Mouse (Mus musculus) kidney, adult 2 months (tissue): ENCODE measurements around the gene Gabarapl2.

Experiments used
- CTCF ChIP-seq: fragments of 200-500 bp; conservative IDR thresholded peaks from 2 replicates; pipeline ENCODE4 v1.5.1; 2011; ENCODE audit warnings: low read depth, mild to moderate bottlenecking, control low read depth, low read length, moderate library complexity, mixed read lengths; ENCODE audit not compliant: insufficient read depth, insufficient read length
- POLR2A ChIP-seq: fragments of 200-500 bp; IDR thresholded peaks from one replicate; pipeline ENCODE4 v1.6.1; 2011; ENCODE audit warnings: low read depth, low read length, control low read depth

GRCm38 (mm10) chr8:111982116-111982515, 41.6 kb downstream of the Gabarapl2 start:
- TF ChIP-seq CTCF (peak; percentile 43; the same call in 1 of the 2 replicates), POLR2A (no peak)
